In genomic region chr17:62728142-62728917, GRCm38 (mm10) we compare ENCODE assay signal across 27 mouse cellular contexts.
A peak's percentile ranks its signal among the peaks of the same experiment; 100 is the strongest.
DNase-seq lines count a peak whose midpoint lies in the region; ATAC-seq lines count a peak whose summit lies in the region.
"Had no signal": no experiment of that assay in that cellular context is flagged by ENCODE, and none has a peak within 500 bp of the region (broad histone marks: within the 10 kb centered on the region; RNA-seq: fewer than 3 reads in every experiment).

No protein-coding gene starts in this region.

- no peak overlapping the region for H3K27ac ChIP-seq in hindbrain, embryonic 11.5 days (ENCODE audit: low read depth, low read length)
- H3K27ac ChIP-seq in hindbrain, embryonic 14.5 days = no peak overlapping the region
- 0 out of 2 replicates have a peak overlapping the region, but pooled peaks have one; percentile 47 for H3K27ac ChIP-seq in forebrain, embryonic 11.5 days (ENCODE audit: low read depth, low read length)
- 0 out of 2 replicates have a peak overlapping the region, but pooled peaks have one; percentile 18 for H3K27ac ChIP-seq in hindbrain, embryonic 13.5 days
- H3K27ac ChIP-seq: embryonic facial prominence, embryonic 10.5 days; limb, embryonic 13.5 days; liver, embryonic 12.5 days had no signal

- H3K4me2 ChIP-seq in hindbrain, embryonic 11.5 days (replicated peaks; ENCODE audit: low read depth, low read length) = no peak overlapping the region
- H3K4me2 ChIP-seq in hindbrain, embryonic 14.5 days (replicated peaks) = no peak overlapping the region
- H3K4me2 ChIP-seq in forebrain, embryonic 11.5 days (ENCODE audit: low read depth, low read length, severe bottlenecking) = 0 out of 2 replicates have a peak overlapping the region, but pooled peaks have one; percentile 1
- H3K4me2 ChIP-seq in hindbrain, embryonic 13.5 days = no peak overlapping the region
- H3K4me2 ChIP-seq: liver, embryonic 12.5 days had no signal

- no peaks in the 10 kb centered on the region for H3K36me3 ChIP-seq in hindbrain, embryonic 11.5 days (ENCODE audit: control insufficient read depth, insufficient read depth, low read length)
- no peaks in the 10 kb centered on the region for H3K36me3 ChIP-seq in hindbrain, embryonic 14.5 days (replicated peaks; ENCODE audit: control insufficient read depth, insufficient read depth)
- no peaks in the 10 kb centered on the region for H3K36me3 ChIP-seq in forebrain, embryonic 11.5 days (ENCODE audit: control insufficient read depth, insufficient read depth, low read length)
- H3K36me3 ChIP-seq in hindbrain, embryonic 13.5 days = no peaks in the 10 kb centered on the region
- H3K36me3 ChIP-seq: embryonic facial prominence, embryonic 10.5 days; G1E; limb, embryonic 13.5 days; liver, embryonic 12.5 days had no signal

- no peak overlapping the region for H3K9ac ChIP-seq in hindbrain, embryonic 11.5 days (ENCODE audit: low read depth, low read length)
- H3K9ac ChIP-seq in hindbrain, embryonic 14.5 days = no peak overlapping the region
- no peak overlapping the region for H3K9ac ChIP-seq in forebrain, embryonic 11.5 days (ENCODE audit: low read length)
- no peak overlapping the region for H3K9ac ChIP-seq in hindbrain, embryonic 13.5 days
- H3K9ac ChIP-seq: limb, embryonic 13.5 days; liver, embryonic 12.5 days had no signal

- no peaks in the 10 kb centered on the region for H3K27me3 ChIP-seq in hindbrain, embryonic 11.5 days (ENCODE audit: control insufficient read depth, insufficient read depth, low read length)
- H3K27me3 ChIP-seq in hindbrain, embryonic 14.5 days (ENCODE audit: control insufficient read depth, insufficient read depth, low read length) = no peaks in the 10 kb centered on the region
- H3K27me3 ChIP-seq in forebrain, embryonic 11.5 days (ENCODE audit: control insufficient read depth, insufficient read depth, low read length) = no peaks in the 10 kb centered on the region; the same call in 1 of the 2 replicates
- no peaks in the 10 kb centered on the region for H3K27me3 ChIP-seq in hindbrain, embryonic 13.5 days
- H3K27me3 ChIP-seq: CH12.LX; limb, embryonic 13.5 days; liver, embryonic 12.5 days had no signal

- ATAC-seq in hindbrain, embryonic 11.5 days (ENCODE audit: low FRiP score) = peak; percentile 86; the same call in 1 of the 2 replicates
- no peak for ATAC-seq in hindbrain, embryonic 14.5 days (ENCODE audit: low FRiP score)
- ATAC-seq in forebrain, embryonic 11.5 days (replicated peaks; ENCODE audit: low FRiP score) = peak; percentile 80
- no peak for ATAC-seq in hindbrain, embryonic 13.5 days (ENCODE audit: low FRiP score)
- ATAC-seq: inflammation-experienced regulatory T-cells, adult 6 months; liver, embryonic 12.5 days had no signal

- no peak overlapping the region for H3K4me3 ChIP-seq in hindbrain, embryonic 11.5 days (ENCODE audit: low read depth, low read length)
- H3K4me3 ChIP-seq in hindbrain, embryonic 14.5 days (replicated peaks; ENCODE audit: low read length) = no peak overlapping the region
- H3K4me3 ChIP-seq in forebrain, embryonic 11.5 days (ENCODE audit: low read depth, low read length) = no peak overlapping the region
- H3K4me3 ChIP-seq in hindbrain, embryonic 13.5 days = no peak overlapping the region
- H3K4me3 ChIP-seq: embryonic facial prominence, embryonic 10.5 days; limb, embryonic 13.5 days; liver, embryonic 12.5 days had no signal

- peak; percentile 42 for DNase-seq in hindbrain, embryonic 11.5 days (ENCODE audit: low spot score)
- no peak for DNase-seq in hindbrain, embryonic 14.5 days (ENCODE audit: low spot score)
- peak; percentile 43 for DNase-seq in Muller cell, postnatal 12 days (ENCODE audit: inconsistent ontology term)
- DNase-seq in forebrain, embryonic 11.5 days (ENCODE audit: low spot score) = no peak
- no peak for DNase-seq in spleen, adult 12 weeks (ENCODE audit: low spot score)
- no peak for DNase-seq in gastrocnemius, postnatal 10 days
- no peak for DNase-seq in T-cell, adult 2 months (ENCODE audit: low spot score)
- DNase-seq: adrenal gland, postnatal 25 days; B cell, adult 2 months; cerebellum, adult 11 months; cerebellum, adult 9-11 months; gastrocnemius, postnatal 25 days; heart, adult 18-20 months; heart, postnatal 36 days; kidney, adult 18-20 months; kidney, postnatal 4 days; layer of hippocampus, adult 9-11 months; lung, adult 18-20 months; lung, postnatal 14 days; thymus, adult 18-20 months had no signal

- 0 out of 2 replicates have a peak, but pooled peaks cover 2% of the 10 kb centered on the region for H3K4me1 ChIP-seq in hindbrain, embryonic 11.5 days (replicated peaks; ENCODE audit: control insufficient read depth, insufficient read depth, low read length)
- 0 out of 2 replicates have a peak, but pooled peaks cover 9% of the 10 kb centered on the region for H3K4me1 ChIP-seq in hindbrain, embryonic 14.5 days (replicated peaks; ENCODE audit: control insufficient read depth, insufficient read depth, low read length)
- peaks cover 6% of the 10 kb centered on the region; the same call in 1 of the 2 replicates for H3K4me1 ChIP-seq in forebrain, embryonic 11.5 days (replicated peaks; ENCODE audit: control insufficient read depth, insufficient read depth, low read length)
- peaks cover 23% of the 10 kb centered on the region for H3K4me1 ChIP-seq in hindbrain, embryonic 13.5 days (replicated peaks)
- H3K4me1 ChIP-seq: liver, embryonic 12.5 days had no signal

- H3K9me3 ChIP-seq in hindbrain, embryonic 11.5 days (ENCODE audit: control insufficient read depth, low read length) = no peaks in the 10 kb centered on the region
- H3K9me3 ChIP-seq in hindbrain, embryonic 14.5 days (ENCODE audit: control insufficient read depth, low read length) = no peaks in the 10 kb centered on the region
- no peaks in the 10 kb centered on the region for H3K9me3 ChIP-seq in forebrain, embryonic 11.5 days (ENCODE audit: control insufficient read depth, low read length)
- H3K9me3 ChIP-seq in hindbrain, embryonic 13.5 days = no peaks in the 10 kb centered on the region
- H3K9me3 ChIP-seq: embryonic facial prominence, embryonic 10.5 days; limb, embryonic 13.5 days; liver, embryonic 12.5 days had no signal

- 37% methylated on average over 10 of the region's 10 CpGs for WGBS in hindbrain, embryonic 11.5 days
- WGBS in hindbrain, embryonic 14.5 days = 27% methylated on average over 10 of the region's 10 CpGs
- 24% methylated on average over 10 of the region's 10 CpGs for WGBS in forebrain, embryonic 11.5 days
- WGBS in hindbrain, embryonic 13.5 days = 32% methylated on average over 10 of the region's 10 CpGs

Comparison
In these comparisons a context has a peak if more than half of its experiments do, and no peak if none do; other contexts are left out.
1. ATAC-seq: peak in hindbrain, embryonic 11.5 days (single experiment) and forebrain, embryonic 11.5 days (single experiment); none in hindbrain, embryonic 14.5 days (single experiment) and hindbrain, embryonic 13.5 days (single experiment).
2. DNase-seq: peak in hindbrain, embryonic 11.5 days (single experiment) and Muller cell, postnatal 12 days (single experiment); none in hindbrain, embryonic 14.5 days (single experiment), forebrain, embryonic 11.5 days (single experiment), spleen, adult 12 weeks (single experiment), gastrocnemius, postnatal 10 days (single experiment) and T-cell, adult 2 months (single experiment).
3. H3K27ac ChIP-seq: peak in forebrain, embryonic 11.5 days (single experiment) and hindbrain, embryonic 13.5 days (single experiment); none in hindbrain, embryonic 11.5 days (single experiment) and hindbrain, embryonic 14.5 days (single experiment).